Mouse (Mus musculus) olfactory bulb, adult 2 months (tissue): Measurements from ENCODE around the gene Ampd2.

Experiments used
- CTCF ChIP-seq: fragments of 200-500 bp; IDR thresholded peaks from 2 replicates; pipeline ENCODE4 v1.5.1; 2012; ENCODE audit warnings: low read depth, mild to moderate bottlenecking, low read length, moderate library complexity; ENCODE audit not compliant: insufficient read depth
- POLR2A ChIP-seq: fragments of 200-500 bp; IDR thresholded peaks from 2 replicates; pipeline ENCODE4 v1.6.1; 2012; ENCODE audit warnings: mild to moderate bottlenecking, low read depth, low read length, moderate library complexity; ENCODE audit not compliant: insufficient read depth

DNA sequence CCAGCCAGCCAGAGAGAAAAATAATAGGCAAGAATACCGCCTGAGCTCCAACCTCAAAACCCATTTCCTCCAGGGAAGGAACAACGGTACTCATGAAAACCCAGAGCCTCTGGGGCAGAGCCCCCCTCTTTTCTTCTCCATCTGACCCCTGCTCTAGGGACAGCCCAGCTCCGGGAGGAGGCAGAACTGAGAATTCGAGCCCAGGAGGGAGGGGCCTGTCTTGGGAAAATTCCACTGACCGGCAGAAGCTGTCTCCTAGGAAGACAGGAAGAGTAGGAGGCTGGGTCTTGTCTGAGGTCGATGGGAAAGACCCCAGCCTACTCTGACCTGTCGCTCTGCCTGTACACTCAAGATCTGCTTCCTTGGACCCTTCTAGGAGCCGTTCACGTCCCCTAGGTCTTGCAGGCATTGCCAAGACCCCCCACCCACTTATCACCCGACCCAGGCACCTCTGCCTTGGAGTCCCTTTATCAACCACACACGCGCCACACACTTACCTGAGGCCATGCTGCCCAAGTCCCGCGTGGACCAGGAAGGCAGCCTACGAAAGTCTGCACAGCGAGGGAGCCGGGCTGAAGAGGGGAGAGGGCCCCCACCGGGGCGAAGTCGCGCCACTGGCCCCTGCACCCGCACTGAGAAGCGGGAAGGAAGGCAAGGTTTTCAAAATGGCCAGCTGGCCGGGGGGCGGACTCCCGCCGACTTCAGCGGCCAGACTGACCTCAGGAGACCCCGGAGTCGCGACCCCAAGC lies 556 bp downstream of the Ampd2 start:
- TF ChIP-seq CTCF (no peak), POLR2A (no peak)
